Mouse (Mus musculus) urinary bladder, postnatal 25 days (tissue): ENCODE data around the gene Cldn5.

Source experiments
- DNase-seq: peaks from one replicate; pipeline ENCODE4 v3.0.0; 2022; ENCODE audit warnings: low spot score

Cldn5 gene

DNA sequence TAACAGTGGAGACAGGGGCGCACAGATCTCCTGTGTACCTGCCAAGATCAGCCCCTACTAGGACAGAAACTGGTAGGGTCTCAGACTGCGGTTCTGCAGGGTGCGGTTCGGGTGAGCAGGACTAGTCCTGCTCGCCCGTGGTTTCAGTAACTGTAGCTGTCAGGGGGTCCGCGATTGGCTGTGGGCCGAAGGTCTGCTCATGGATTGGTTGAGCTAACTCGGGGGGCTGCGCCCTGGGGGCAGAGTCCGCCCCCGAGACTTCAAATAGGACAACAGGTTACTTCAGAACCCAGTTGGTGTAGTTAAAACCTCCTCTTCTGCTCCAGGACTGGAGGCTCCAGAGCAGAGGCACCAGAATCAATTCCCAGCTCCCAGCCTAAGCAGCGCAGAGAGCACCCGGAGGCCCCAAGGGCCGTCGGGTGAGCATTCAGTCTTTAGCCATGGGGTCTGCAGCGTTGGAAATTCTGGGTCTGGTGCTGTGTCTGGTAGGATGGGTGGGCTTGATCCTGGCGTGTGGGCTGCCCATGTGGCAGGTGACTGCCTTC lies at the start of gene Cldn5:
Gene Cldn5, plus strand, starts transcription at position 292 of the 545 bp plus-strand sequence.
- no peak for DNase-seq

DNA sequence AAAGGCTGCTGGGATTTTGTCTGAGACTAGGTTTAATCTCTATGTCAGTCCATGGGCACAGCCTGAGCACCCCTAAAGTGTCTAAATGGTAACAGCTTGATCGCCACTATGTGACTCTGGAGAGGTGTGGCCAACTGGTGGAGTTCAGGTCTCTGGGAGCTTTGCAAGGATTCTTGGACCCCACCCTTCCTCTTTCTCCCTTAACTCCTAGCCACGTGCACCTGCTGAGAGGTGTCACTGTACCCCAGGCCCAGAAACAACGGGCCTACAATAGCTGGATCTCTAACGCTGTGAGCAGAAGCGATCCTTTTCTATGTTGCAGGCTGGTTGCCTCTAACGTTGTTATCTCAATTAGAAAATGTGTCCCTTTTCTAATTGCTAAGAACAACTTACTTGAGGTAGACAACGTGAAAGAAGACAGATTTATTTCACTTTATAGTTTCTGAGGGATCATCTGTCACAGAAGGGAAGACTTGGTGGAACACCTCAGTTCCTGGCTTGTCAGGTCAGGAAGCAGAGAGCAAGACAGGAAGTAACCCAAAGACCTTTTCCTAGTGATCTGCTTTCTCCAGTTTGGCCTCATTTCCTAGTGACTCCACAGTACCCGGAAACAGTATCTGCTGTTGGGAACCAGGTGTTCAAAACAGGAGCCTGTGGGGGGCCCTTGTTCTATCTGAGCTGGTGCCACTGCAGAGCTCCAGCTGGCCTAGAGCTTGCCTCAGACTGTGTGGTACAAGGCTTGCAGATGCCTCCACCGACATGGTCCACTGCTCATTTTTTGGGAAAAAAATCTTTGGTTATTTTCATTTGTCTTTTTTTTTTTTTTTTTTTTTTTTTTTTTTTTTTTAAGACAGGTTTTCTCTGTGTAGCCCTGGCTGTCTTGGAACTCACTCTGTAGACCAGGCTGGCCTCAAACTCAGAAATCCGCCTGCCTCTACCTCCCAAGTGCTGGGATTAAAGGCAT lies 48.8 kb upstream of the Cldn5 start:
- DNase-seq = no peak

GRCm38 (mm10) chr16:18729185-18729584 lies 47.5 kb upstream of the Cldn5 start:
- no peak for DNase-seq

- no peak for DNase-seq
These were observed 46.0 kb upstream of the Cldn5 start for GRCm38 (mm10) chr16:18730640-18731039.

DNA sequence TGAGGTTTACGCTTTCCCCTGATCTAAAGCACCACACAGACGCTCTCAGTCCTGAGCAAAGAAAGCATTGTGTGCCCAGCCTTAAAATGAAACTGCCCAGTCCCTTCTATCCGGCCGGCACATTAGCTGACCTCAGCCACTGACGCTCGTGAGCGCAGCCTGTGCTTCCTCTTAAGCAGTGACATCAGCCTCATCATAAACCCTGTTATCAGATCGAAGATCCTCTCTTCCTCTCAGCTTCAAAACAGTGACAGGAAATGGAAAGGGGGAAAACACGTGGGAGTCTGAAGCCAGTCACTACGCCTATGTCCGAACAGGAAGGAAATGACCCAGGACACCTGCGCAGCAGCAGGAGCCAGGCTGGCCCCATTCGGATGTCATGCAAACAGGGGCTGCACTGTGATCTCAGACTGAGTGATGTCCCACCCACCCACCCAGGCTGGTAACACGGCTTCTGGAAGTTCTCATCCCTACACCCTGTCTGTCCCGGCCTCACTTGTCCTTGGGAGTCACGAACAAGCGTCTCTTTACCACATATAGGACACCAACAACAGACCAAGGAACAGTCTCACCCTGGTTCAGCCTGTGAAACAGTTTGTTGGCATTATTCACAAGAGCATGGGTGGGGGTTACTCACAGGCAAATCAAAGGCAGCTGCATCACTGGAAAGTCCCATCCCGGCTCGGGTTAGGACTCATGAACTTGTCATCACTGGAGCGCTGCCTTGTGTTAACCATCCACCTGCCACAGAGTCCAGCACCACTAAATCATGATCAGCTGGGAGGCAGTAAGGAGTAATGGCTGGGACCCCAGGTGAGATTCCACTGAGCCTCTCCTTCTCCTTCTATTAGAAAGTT lies 43.3 kb upstream of the Cldn5 start:
- DNase-seq = no peak

GRCm38 (mm10) chr16:18738303-18738702 lies 38.3 kb upstream of the Cldn5 start:
- no peak for DNase-seq

DNA sequence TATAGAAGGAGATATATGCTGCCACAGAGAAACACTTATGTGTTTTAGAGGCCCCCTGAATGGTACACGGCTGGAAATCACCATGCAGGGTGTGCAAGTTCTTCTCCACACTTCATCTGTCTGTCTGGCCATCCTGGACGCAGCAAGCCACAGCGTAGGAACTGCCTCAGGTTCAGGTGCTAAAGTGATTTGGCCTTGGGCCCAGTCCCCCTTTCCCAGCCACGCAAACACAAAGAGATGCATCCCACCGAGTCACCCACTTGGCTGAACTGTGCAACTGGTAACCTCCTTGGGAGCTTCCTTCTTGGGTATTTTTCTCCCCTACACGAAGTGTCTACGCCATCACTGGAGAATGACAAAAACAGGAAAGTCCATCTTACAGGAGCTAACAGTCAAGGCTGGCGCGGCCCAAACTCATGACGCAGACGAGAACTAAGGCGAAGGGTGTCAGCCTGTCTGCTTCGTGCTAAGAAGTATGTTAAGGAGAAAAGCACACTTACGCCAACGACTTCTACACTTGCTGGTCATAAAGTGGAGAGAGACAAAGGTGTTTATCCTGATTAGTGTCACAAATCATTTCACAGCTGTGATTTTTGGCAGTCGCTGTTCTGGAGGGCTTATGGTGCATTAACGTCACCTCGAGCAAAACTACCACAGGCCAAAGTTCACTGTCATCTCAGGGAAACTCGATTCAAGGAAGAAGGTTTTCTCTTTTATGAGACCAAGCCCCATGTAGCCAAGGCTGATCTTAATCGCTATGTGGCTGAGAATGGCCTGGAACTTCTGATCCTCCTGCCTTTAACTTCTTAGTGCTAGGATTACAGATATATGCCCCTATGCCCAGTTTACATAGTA lies 30.2 kb upstream of the Cldn5 start:
- DNase-seq = no peak

DNA sequence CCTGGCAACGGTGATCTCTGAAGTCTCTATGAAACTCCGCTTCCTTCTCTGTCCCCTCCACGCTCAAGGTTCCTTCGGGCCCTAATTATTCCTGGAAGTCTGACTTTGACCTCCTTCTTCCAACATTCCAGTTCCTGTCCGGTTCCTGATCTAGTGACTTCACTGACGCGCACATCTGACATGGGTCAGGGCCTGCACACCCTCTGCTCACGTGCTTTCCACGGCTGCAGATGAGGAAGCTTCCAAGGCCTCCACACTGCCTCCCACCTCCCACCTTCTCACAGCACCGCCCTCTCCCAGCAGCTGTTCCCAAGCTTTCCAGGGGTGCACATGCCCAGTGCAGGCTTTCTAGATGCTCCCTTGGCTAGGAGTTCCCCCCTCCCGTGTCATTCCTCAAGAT lies 25.5 kb upstream of the Cldn5 start:
- no peak for DNase-seq

- DNase-seq = no peak
These were observed 24.7 kb upstream of the Cldn5 start for GRCm38 (mm10) chr16:18751885-18752499.

GRCm38 (mm10) chr16:18761734-18762133 lies 14.9 kb upstream of the Cldn5 start:
- DNase-seq = no peak

- DNase-seq = no peak
These were observed 13.7 kb upstream of the Cldn5 start for GRCm38 (mm10) chr16:18762960-18763359.

GRCm38 (mm10) chr16:18766390-18766789 lies 10.3 kb upstream of the Cldn5 start:
- DNase-seq = no peak

DNA sequence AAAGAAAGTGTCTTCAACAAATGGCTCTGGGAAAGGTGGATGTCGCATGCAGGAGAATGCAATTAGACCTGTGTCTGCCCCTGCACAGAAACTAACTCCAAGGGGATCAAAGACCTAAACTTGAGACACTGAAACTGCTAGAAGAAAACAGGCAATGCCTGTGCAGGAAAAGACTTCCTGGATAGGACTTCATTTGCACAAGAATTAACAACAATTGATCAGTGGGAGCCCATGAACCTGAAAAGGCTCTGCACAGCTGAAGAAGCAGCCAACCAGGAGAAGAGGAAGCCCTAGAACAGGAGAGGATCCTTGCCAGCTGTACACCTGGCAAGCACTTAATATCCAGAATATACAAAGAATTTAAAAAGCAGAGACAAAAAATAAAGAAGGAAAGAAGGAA lies 7.1 kb upstream of the Cldn5 start:
- DNase-seq = no peak

GRCm38 (mm10) chr16:18773936-18774335 lies 2.7 kb upstream of the Cldn5 start:
- no peak for DNase-seq

- DNase-seq = no peak
These were observed 759 bp upstream of the Cldn5 start for GRCm38 (mm10) chr16:18775621-18776555.

GRCm38 (mm10) chr16:18777101-18778080 lies 744 bp downstream of the Cldn5 start:
- DNase-seq = no peak

DNA sequence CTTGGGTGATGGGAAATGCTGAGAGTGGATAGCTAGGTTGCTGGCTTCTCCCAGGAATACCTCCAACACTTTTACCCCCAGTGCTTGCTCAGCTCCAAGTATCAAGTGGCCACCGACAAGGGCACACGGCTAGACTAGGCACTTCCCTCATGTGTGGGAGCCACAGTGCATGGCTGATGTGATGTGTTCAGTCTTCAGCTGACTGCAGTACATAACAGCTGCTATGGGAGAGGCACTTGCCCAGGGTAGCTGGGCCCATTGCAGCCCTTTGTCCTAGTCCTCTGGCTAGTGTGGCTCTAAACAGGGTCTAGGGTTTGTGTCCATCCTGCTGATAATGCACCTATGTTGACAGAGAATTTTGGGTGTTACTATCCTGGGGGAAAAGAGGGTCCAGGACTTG lies 1.8 kb downstream of the Cldn5 start:
- DNase-seq = no peak

- DNase-seq = no peak
These were observed 5.2 kb downstream of the Cldn5 start for GRCm38 (mm10) chr16:18781810-18782209.

- no peak for DNase-seq
These were observed 8.4 kb downstream of the Cldn5 start for GRCm38 (mm10) chr16:18785025-18785424.
